Mouse (Mus musculus) layer of hippocampus, adult 2 months (tissue): Measurements from ENCODE around the gene Tmem8. TPM values are rescaled to one million over a fixed set of nuclear protein-coding genes. Genes with fewer than 3 reads are reported as not detected.

Experiments used
- DNase-seq, 2 experiments: peaks; one replicate each; pipeline ENCODE4 v3.0.0; 2022; ENCODE audit warnings: low spot score in 2 of 2
- H3K27ac ChIP-seq: fragments of 200-600 bp; 2 replicates; pipeline ENCODE4 v1.8.1; 2022
- H3K4me3 ChIP-seq: fragments of 200-600 bp; 2 replicates; pipeline ENCODE4 v1.8.1; 2022; ENCODE audit warnings: mild to moderate bottlenecking
- CTCF ChIP-seq: fragments of 200-600 bp; conservative IDR thresholded peaks from 2 replicates; pipeline ENCODE4 v1.8.1; 2022; ENCODE audit warnings: antibody characterized with exemption, mild to moderate bottlenecking, moderate library complexity
- long read RNA-seq, 2 experiments: library from polyadenylated mRNA; stranded (forward); transcript quantifications; one replicate each; pipeline ENCODE4 v2.0.0; 2021; ENCODE audit warnings: borderline mapping rate in 2 of 2
- total RNA-seq, 2 experiments: library from RNA; stranded (reverse); gene quantifications; 2 replicates each; pipeline ENCODE4 v1.2.3; 2021

The Tmem8 gene
- 10 to 100 TPM; 14.1 to 14.2 TPM for total RNA-seq
- long read RNA-seq, experiment 1, partial matches to known transcripts = 6 of 14 reads
- long read RNA-seq, experiment 1, other reads (novel, unspliced or antisense) = 5 of 14 reads
- long read RNA-seq, experiment 2, partial matches to known transcripts = 10 of 26 reads
- long read RNA-seq, experiment 2, other reads (novel, unspliced or antisense) = 12 of 26 reads

- Histone ChIP-seq H3K27ac (peak within 1 kb of the TSS; percentile 93), H3K4me3 (peak within 1 kb of the TSS; percentile 74)
- peak in 1 of 2 experiments; percentile 54 for DNase-seq
- peak; percentile 69 for TF ChIP-seq CTCF
Measured at GRCm38 (mm10) chr17:26113181-26113948, at the start of gene Tmem8. TSS of gene Tmem8 (plus strand) at chr17:26113299.

- peak overlapping the region; percentile 32; the same call in 1 of the 2 replicates for H3K27ac ChIP-seq
- H3K4me3 ChIP-seq = peak overlapping the region; percentile 32
- no peak for TF ChIP-seq CTCF
- DNase-seq = no peak
Measured at GRCm38 (mm10) chr17:26064916-26065315, 48.2 kb upstream of the Tmem8 start.

- Histone ChIP-seq H3K4me3 (peak overlapping the region; percentile 83), H3K27ac (peak overlapping the region; percentile 93)
- TF ChIP-seq CTCF = no peak
- no peak for DNase-seq
Measured at GRCm38 (mm10) chr17:26066488-26067020, 46.5 kb upstream of the Tmem8 start.

- peak overlapping the region; percentile 83 for H3K4me3 ChIP-seq
- H3K27ac ChIP-seq = peak overlapping the region; percentile 93
- no peak for DNase-seq
- TF ChIP-seq CTCF = no peak
Measured at GRCm38 (mm10) chr17:26068024-26068830, 44.9 kb upstream of the Tmem8 start.

- no peak for TF ChIP-seq CTCF
- peak within 1 kb of the TSS; percentile 93 for H3K27ac ChIP-seq
- peak within 1 kb of the TSS; percentile 83 for H3K4me3 ChIP-seq
- DNase-seq = peak; percentile 74 to 85
Measured at GRCm38 (mm10) chr17:26068831-26069739, 44.0 kb upstream of the Tmem8 start, which contains the start of gene Rab11fip3. TSS of gene Rab11fip3 (minus strand) at chr17:26069555.

GRCm38 (mm10) chr17:26070136-26070535 lies 43.0 kb upstream of the Tmem8 start:
- Histone ChIP-seq H3K4me3 (peak overlapping the region; percentile 83), H3K27ac (peak overlapping the region; percentile 93)
- TF ChIP-seq CTCF = no peak
- no peak for DNase-seq

- DNase-seq = no peak
- Histone ChIP-seq H3K27ac (no peak overlapping the region), H3K4me3 (no peak overlapping the region)
- TF ChIP-seq CTCF = no peak
Measured at GRCm38 (mm10) chr17:26075246-26075645, 37.9 kb upstream of the Tmem8 start.

GRCm38 (mm10) chr17:26078851-26079250 lies 34.2 kb upstream of the Tmem8 start:
- Histone ChIP-seq H3K27ac (peak overlapping the region; percentile 73), H3K4me3 (peak overlapping the region; percentile 28)
- peak; percentile 32 for TF ChIP-seq CTCF
- DNase-seq = peak in 1 of 2 experiments; percentile 48

GRCm38 (mm10) chr17:26080867-26081266 lies 32.2 kb upstream of the Tmem8 start:
- TF ChIP-seq CTCF = no peak
- DNase-seq = no peak
- Histone ChIP-seq H3K4me3 (no peak overlapping the region), H3K27ac (no peak overlapping the region)

GRCm38 (mm10) chr17:26087059-26087564 lies 26.0 kb upstream of the Tmem8 start:
- no peak overlapping the region for H3K4me3 ChIP-seq
- no peak overlapping the region for H3K27ac ChIP-seq
- DNase-seq = no peak
- TF ChIP-seq CTCF = no peak

GRCm38 (mm10) chr17:26089905-26090632 lies 23.0 kb upstream of the Tmem8 start, which contains the start of gene Decr2:
TSS of gene Decr2 (minus strand) at chr17:26090337.
- peak within 1 kb of the TSS; percentile 61 for H3K4me3 ChIP-seq
- TF ChIP-seq CTCF = peak; percentile 95
- DNase-seq = peak; percentile 88 to 91
- peak within 1 kb of the TSS; percentile 93 for H3K27ac ChIP-seq
